Mouse (Mus musculus) spleen, adult 2 months (tissue): ENCODE data around the gene Nrp2.

Source experiments
- CTCF ChIP-seq: fragments of 200-500 bp; IDR thresholded peaks from 2 replicates; pipeline ENCODE4 v1.5.1; 2011; ENCODE audit warnings: mild to moderate bottlenecking, inconsistent platforms; ENCODE audit not compliant: insufficient read depth, insufficient read length, insufficient replicate concordance; ENCODE audit errors: extremely low read depth
- POLR2A ChIP-seq: fragments of 200-500 bp; IDR thresholded peaks from 2 replicates; pipeline ENCODE4 v1.6.1; 2011; ENCODE audit warnings: low read depth, low read length, inconsistent platforms

GRCm38 (mm10) chr1:62811141-62811540 is 108.1 kb downstream of the Nrp2 start:
- TF ChIP-seq POLR2A (no peak), CTCF (no peak)
